Mouse (Mus musculus) forebrain, embryonic 12.5 days (tissue): ENCODE measurements around the gene Kng2. TPM values are rescaled to one million over a fixed set of nuclear protein-coding genes. Genes with fewer than 3 reads are reported as not detected.
"Not testable (repeated sequence)": the region's sequence is repeated elsewhere in the genome, so short reads cannot be mapped to it uniquely, and the experiment has no call there.

Source experiments
- ATAC-seq: fragments of 200-750 bp; cut with Nextera tagmentation; 2 replicates; pipeline ENCODE4 v1.8.0; 2017; ENCODE audit warnings: moderate TSS enrichment; ENCODE audit not compliant: low FRiP score
- H3K27ac ChIP-seq: fragments of 300-500 bp; sonication (generic); 2 replicates; pipeline ENCODE4 v1.5.1; 2016; ENCODE audit warnings: mild to moderate bottlenecking
- H3K27me3 ChIP-seq: fragments of 300-500 bp; sonication (generic); 2 replicates; pipeline ENCODE4 v1.6.1; 2016; ENCODE audit warnings: mild to moderate bottlenecking
- H3K36me3 ChIP-seq: fragments of 300-500 bp; sonication (generic); replicated peaks from 2 replicates; pipeline ENCODE4 v1.6.1; 2016; ENCODE audit warnings: mild to moderate bottlenecking
- H3K4me1 ChIP-seq: fragments of 300-500 bp; sonication (generic); 2 replicates; pipeline ENCODE4 v1.6.1; 2016
- H3K4me2 ChIP-seq: fragments of 300-500 bp; sonication (generic); 2 replicates; pipeline ENCODE4 v1.6.1; 2016; ENCODE audit warnings: mild to moderate bottlenecking, moderate library complexity
- H3K4me3 ChIP-seq: fragments of 300-500 bp; sonication (generic); replicated peaks from 2 replicates; pipeline ENCODE4 v1.5.1; 2016; ENCODE audit warnings: mild to moderate bottlenecking
- H3K9ac ChIP-seq: fragments of 300-500 bp; sonication (generic); 2 replicates; pipeline ENCODE4 v1.6.1; 2016; ENCODE audit warnings: mild to moderate bottlenecking
- H3K9me3 ChIP-seq: fragments of 300-500 bp; sonication (generic); 2 replicates; pipeline ENCODE4 v1.6.1; 2016
- WGBS: fragments of 180-500 bp; shearing (Covaris S2); methylation state at CpG from one replicate; pipeline ENCODE4 v1.1.7; 2016; 5-methylcytosine and 5-hydroxymethylcytosine counted together
- polyA plus RNA-seq: library from polyadenylated mRNA; unstranded; fragments of >200 nt; fragmentation: Nextera tagmentation; extraction: Ambion mirVana; gene quantifications from 2 replicates; pipeline ENCODE4 v1.2.1, GENCODE M21; 2016

Kng2 gene
- polyA plus RNA-seq, 1 experiment from 2014 or later: not detected

GRCm38 (mm10) chr16:23026582-23026981, 2.7 kb downstream of the Kng2 start:
- no peak for ATAC-seq
- Histone ChIP-seq H3K4me3 (no peak overlapping the region), H3K9ac (no peak overlapping the region), H3K36me3 (no peaks in the 10 kb centered on the region), H3K4me2 (no peak overlapping the region), H3K27ac (no peak overlapping the region), H3K27me3 (no peaks in the 10 kb centered on the region), H3K4me1 (peaks cover 6% of the 10 kb centered on the region; the same call in 1 of the 2 replicates), H3K9me3 (no peaks in the 10 kb centered on the region)

- H3K9ac ChIP-seq: no peak overlapping the region
- peaks cover 16% of the 10 kb centered on the region for H3K4me1 ChIP-seq
- H3K9me3 ChIP-seq: no peaks in the 10 kb centered on the region
- H3K4me3 ChIP-seq: no peak overlapping the region
- WGBS: 44% methylated on average over 6 of the region's 6 CpGs
- H3K27ac ChIP-seq: no peak overlapping the region
- no peak for ATAC-seq
- H3K27me3 ChIP-seq: no peaks in the 10 kb centered on the region
- H3K4me2 ChIP-seq: no peak overlapping the region
- H3K36me3 ChIP-seq: no peaks in the 10 kb centered on the region
These were observed 4.2 kb downstream of the Kng2 start for GRCm38 (mm10) chr16:23025111-23025510.

DNA sequence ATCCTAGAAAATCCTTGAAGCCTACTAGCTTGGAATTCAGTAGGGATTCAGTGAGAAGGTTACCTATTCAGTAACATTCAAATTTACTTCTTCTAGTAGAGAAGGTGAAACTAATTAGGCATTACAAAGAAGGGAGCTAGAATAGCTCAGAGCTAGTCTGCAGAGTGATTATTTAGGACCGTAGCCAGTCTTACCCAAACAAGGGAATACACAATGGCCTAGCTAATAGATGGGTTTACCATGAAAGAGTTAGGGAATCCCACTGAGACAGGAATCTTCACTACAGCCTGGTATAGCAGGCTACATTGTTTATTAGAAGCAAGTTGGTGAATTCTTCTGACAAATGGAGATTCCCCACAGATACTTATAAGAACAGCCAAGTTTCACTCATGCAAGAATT, 8.7 kb downstream of the Kng2 start:
- not testable (repeated sequence) for H3K9ac ChIP-seq, H3K9me3 ChIP-seq
- WGBS: 6% methylated on average over 1 of the region's 1 CpGs

GRCm38 (mm10) chr16:23014645-23015044, 14.6 kb downstream of the Kng2 start:
- H3K4me3 ChIP-seq, ATAC-seq, H3K4me1 ChIP-seq, H3K4me2 ChIP-seq, H3K27ac ChIP-seq, H3K36me3 ChIP-seq, H3K9me3 ChIP-seq, H3K27me3 ChIP-seq, H3K9ac ChIP-seq: not testable (repeated sequence)
- 90% methylated on average over 8 of the region's 8 CpGs for WGBS

More for the DNA sequence above, 8.7 kb downstream of the Kng2 start:
- H3K4me1 ChIP-seq: peaks cover 12% of the 10 kb centered on the region
- not testable (repeated sequence) for H3K4me3 ChIP-seq, H3K27ac ChIP-seq, H3K4me2 ChIP-seq, ATAC-seq, H3K27me3 ChIP-seq, H3K36me3 ChIP-seq

DNA sequence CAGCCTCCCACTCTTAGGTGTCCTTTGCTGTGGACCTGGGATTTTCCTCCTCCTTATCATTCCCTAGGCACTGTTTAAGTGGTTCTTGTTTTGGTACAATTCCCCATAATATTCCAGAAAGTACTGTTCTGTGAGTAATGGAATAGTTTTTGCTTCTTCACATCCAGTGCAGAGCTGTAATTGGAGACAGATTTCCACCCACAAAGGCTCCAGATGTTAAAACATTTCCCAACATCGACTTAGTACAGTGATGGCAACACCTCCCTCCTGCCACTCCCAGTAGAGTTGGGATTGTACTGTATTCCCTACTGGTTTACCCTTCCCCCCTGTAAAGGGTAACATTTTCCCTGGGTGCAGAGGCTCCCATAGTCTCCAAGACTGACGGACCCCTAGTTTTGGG, 15.5 kb downstream of the Kng2 start:
- H3K4me3 ChIP-seq, H3K27ac ChIP-seq, H3K9me3 ChIP-seq, H3K4me1 ChIP-seq, H3K9ac ChIP-seq, ATAC-seq, H3K27me3 ChIP-seq, H3K36me3 ChIP-seq, H3K4me2 ChIP-seq: not testable (repeated sequence)
- WGBS: 81% methylated on average over 2 of the region's 2 CpGs

- not testable (repeated sequence) for H3K36me3 ChIP-seq, H3K27me3 ChIP-seq, H3K9me3 ChIP-seq, H3K9ac ChIP-seq, H3K4me2 ChIP-seq, H3K27ac ChIP-seq, H3K4me3 ChIP-seq, ATAC-seq, H3K4me1 ChIP-seq
- WGBS: 86% methylated on average over 3 of the region's 3 CpGs
These were observed 32.3 kb downstream of the Kng2 start for GRCm38 (mm10) chr16:22996951-22997350.

- no peak overlapping the region for H3K4me3 ChIP-seq
- H3K9ac ChIP-seq: no peak overlapping the region
- ATAC-seq: no peak
- H3K4me2 ChIP-seq: no peak overlapping the region
- H3K9me3 ChIP-seq: no peaks in the 10 kb centered on the region
- 63% methylated on average over 1 of the region's 1 CpGs for WGBS
- no peaks in the 10 kb centered on the region for H3K36me3 ChIP-seq
- no peaks in the 10 kb centered on the region for H3K27me3 ChIP-seq
- no peak overlapping the region for H3K27ac ChIP-seq
- H3K4me1 ChIP-seq: no peaks in the 10 kb centered on the region
These were observed 61.8 kb downstream of the Kng2 start for GRCm38 (mm10) chr16:22967383-22968030.

- Histone ChIP-seq H3K9me3 (no peaks in the 10 kb centered on the region), H3K27ac (no peak overlapping the region), H3K27me3 (no peaks in the 10 kb centered on the region), H3K4me2 (no peak overlapping the region), H3K9ac (no peak overlapping the region), H3K4me1 (no peaks in the 10 kb centered on the region), H3K4me3 (no peak overlapping the region), H3K36me3 (no peaks in the 10 kb centered on the region)
- no peak for ATAC-seq
These were observed 66.0 kb downstream of the Kng2 start for GRCm38 (mm10) chr16:22963293-22963692.

GRCm38 (mm10) chr16:22962256-22962655, 67.0 kb downstream of the Kng2 start:
- Histone ChIP-seq H3K4me1 (no peaks in the 10 kb centered on the region), H3K27me3 (no peaks in the 10 kb centered on the region), H3K9me3 (no peaks in the 10 kb centered on the region), H3K9ac (no peak overlapping the region), H3K27ac (no peak overlapping the region), H3K4me3 (no peak overlapping the region), H3K36me3 (no peaks in the 10 kb centered on the region), H3K4me2 (no peak overlapping the region)
- 87% methylated on average over 5 of the region's 5 CpGs for WGBS
- no peak for ATAC-seq

- H3K4me3 ChIP-seq: no peak overlapping the region
- ATAC-seq: no peak
These were observed 68.2 kb downstream of the Kng2 start for GRCm38 (mm10) chr16:22961073-22961472.

DNA sequence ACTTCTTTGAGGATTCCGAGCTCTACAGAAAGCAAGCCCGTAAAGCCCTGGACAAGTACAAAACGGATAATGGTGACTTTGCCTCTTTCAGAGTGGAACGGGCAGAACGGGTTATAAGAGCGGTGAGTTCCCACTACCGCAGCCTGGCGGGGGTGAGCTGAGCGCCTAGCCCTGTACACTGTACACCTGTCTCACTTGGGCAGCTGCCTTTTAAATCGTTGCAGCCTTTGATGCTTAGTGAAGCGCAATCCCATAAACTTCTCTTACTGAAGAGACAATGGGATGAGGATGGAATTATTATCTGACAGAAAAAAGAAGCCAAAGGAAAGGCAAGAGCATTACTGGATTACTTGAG, 73.2 kb downstream of the Kng2 start:
- WGBS: 68% methylated on average over 11 of the region's 11 CpGs
- peak overlapping the region; percentile 22; the same call in 1 of the 2 replicates for H3K4me2 ChIP-seq

More at GRCm38 (mm10) chr16:22961073-22961472, 68.2 kb downstream of the Kng2 start:
- Histone ChIP-seq H3K9me3 (no peaks in the 10 kb centered on the region), H3K4me2 (no peak overlapping the region), H3K27ac (no peak overlapping the region), H3K9ac (no peak overlapping the region), H3K4me1 (no peaks in the 10 kb centered on the region), H3K36me3 (no peaks in the 10 kb centered on the region), H3K27me3 (no peaks in the 10 kb centered on the region)
- 93% methylated on average over 8 of the region's 8 CpGs for WGBS

DNA sequence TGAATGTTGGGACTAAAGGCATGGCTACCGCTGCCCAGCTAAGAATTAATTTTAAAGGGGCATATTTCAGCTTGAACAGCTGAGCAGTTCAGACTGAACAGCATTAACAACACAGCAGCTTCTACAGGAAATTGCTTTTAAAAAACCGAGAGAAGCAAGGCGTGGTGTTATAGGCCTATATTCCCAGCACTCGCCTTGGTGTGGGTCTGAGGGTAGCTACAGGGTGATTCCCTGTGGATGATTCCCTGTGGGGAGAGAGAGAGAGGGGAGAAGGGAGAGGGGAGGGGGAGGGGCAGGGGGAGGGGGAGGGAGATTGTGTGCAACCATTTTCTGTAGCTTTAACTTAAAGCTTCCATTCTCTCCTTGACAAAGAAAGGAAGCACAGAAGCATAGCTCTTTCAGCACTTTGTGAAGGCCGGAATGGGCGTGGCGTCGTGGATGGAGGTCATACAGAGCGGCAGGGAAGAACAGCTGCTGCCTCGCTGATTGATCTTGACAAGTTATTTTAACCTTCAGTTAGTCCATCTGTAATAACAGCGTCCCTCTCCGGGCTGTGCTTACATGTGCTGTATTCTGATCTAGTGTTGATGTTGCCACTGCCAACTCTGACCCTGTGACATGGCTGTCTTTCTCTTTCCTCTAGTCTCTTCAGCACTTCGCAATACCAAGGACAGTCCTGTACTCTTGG, 73.7 kb downstream of the Kng2 start:
- H3K36me3 ChIP-seq: no peaks in the 10 kb centered on the region
- H3K27me3 ChIP-seq: no peaks in the 10 kb centered on the region
- H3K4me3 ChIP-seq: no peak overlapping the region
- H3K9me3 ChIP-seq: no peaks in the 10 kb centered on the region
- peak overlapping the region; percentile 68 for H3K27ac ChIP-seq
- 56% methylated on average over 13 of the region's 13 CpGs for WGBS
- H3K4me2 ChIP-seq: peak overlapping the region; percentile 22; the same call in 1 of the 2 replicates
- no peak overlapping the region for H3K9ac ChIP-seq
- peaks cover 7% of the 10 kb centered on the region; the same call in 1 of the 2 replicates for H3K4me1 ChIP-seq
- ATAC-seq: peak; percentile 67; the same call in 1 of the 2 replicates

More for the DNA sequence above, 73.2 kb downstream of the Kng2 start:
- peak overlapping the region; percentile 68 for H3K27ac ChIP-seq
- H3K4me1 ChIP-seq: peaks cover 7% of the 10 kb centered on the region; the same call in 1 of the 2 replicates
- no peaks in the 10 kb centered on the region for H3K9me3 ChIP-seq
- H3K9ac ChIP-seq: no peak overlapping the region
- H3K4me3 ChIP-seq: no peak overlapping the region
- no peaks in the 10 kb centered on the region for H3K36me3 ChIP-seq
- H3K27me3 ChIP-seq: no peaks in the 10 kb centered on the region
- peak; percentile 71; the same call in 1 of the 2 replicates for ATAC-seq

DNA sequence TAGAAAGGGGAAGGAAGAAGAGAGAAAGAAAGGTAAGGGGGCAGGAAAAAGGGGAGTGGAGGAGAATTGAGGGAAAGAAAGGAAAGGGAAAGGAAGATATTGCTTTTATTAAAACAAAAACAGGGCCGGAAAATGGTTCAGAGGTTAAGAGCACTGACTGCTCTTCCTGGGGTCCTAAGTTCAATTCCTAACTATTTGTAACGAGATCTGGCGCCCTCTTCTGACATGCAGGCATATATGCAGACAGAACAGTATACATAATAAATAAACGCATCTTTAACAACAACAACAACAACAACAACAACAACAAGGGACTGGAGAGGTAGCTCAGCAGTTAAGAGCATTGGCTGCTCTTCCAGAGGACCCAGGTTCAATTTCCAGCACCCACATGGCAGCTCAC, 76.2 kb downstream of the Kng2 start:
- Histone ChIP-seq H3K4me1 (peaks cover 7% of the 10 kb centered on the region; the same call in 1 of the 2 replicates), H3K9ac (no peak overlapping the region), H3K27ac (no peak overlapping the region), H3K36me3 (no peaks in the 10 kb centered on the region), H3K9me3 (no peaks in the 10 kb centered on the region), H3K27me3 (no peaks in the 10 kb centered on the region), H3K4me3 (no peak overlapping the region), H3K4me2 (no peak overlapping the region)
- WGBS: 39% methylated on average over 4 of the region's 4 CpGs
- ATAC-seq: no peak
